Mouse (Mus musculus) midbrain, embryonic 13.5 days (tissue): Measurements from ENCODE around the gene Loxl3. TPM values are rescaled to one million over a fixed set of nuclear protein-coding genes. Genes with fewer than 3 reads are reported as not detected.
A peak's percentile ranks its signal among the peaks of the same experiment; 100 is the strongest.

Experiments used
- ATAC-seq: fragments of 200-750 bp; cut with Nextera tagmentation; 2 replicates; pipeline ENCODE4 v1.8.0; 2017; ENCODE audit warnings: mild to moderate bottlenecking, moderate TSS enrichment, moderate library complexity
- H3K27ac ChIP-seq: fragments of 300-500 bp; sonication (generic); 2 replicates; pipeline ENCODE4 v1.5.1; 2015; ENCODE audit warnings: inconsistent platforms, mild to moderate bottlenecking, moderate library complexity
- H3K27me3 ChIP-seq: fragments of 300-500 bp; sonication (generic); 2 replicates; pipeline ENCODE4 v1.6.1; 2015; ENCODE audit warnings: mild to moderate bottlenecking, inconsistent platforms
- H3K36me3 ChIP-seq: fragments of 300-500 bp; sonication (generic); 2 replicates; pipeline ENCODE4 v1.6.1; 2015; ENCODE audit warnings: mild to moderate bottlenecking, inconsistent platforms
- H3K4me1 ChIP-seq: fragments of 300-500 bp; sonication (generic); replicated peaks from 2 replicates; pipeline ENCODE4 v1.6.1; 2015; ENCODE audit warnings: inconsistent platforms
- H3K4me2 ChIP-seq: fragments of 300-500 bp; sonication (generic); replicated peaks from 2 replicates; pipeline ENCODE4 v1.6.1; 2015; ENCODE audit warnings: moderate library complexity, mild to moderate bottlenecking, inconsistent platforms
- H3K4me3 ChIP-seq: fragments of 300-500 bp; sonication (generic); replicated peaks from 2 replicates; pipeline ENCODE4 v1.5.1; 2015; ENCODE audit warnings: mild to moderate bottlenecking, inconsistent platforms
- H3K9ac ChIP-seq: fragments of 300-500 bp; sonication (generic); replicated peaks from 2 replicates; pipeline ENCODE4 v1.6.1; 2015; ENCODE audit warnings: mild to moderate bottlenecking, inconsistent platforms
- H3K9me3 ChIP-seq: fragments of 300-500 bp; sonication (generic); 2 replicates; pipeline ENCODE4 v1.6.1; 2016; ENCODE audit warnings: mild to moderate bottlenecking, inconsistent platforms
- WGBS: fragments of 180-500 bp; shearing (Covaris S2); methylation state at CpG from one replicate; pipeline ENCODE4 v1.1.7; 2015; 5-methylcytosine and 5-hydroxymethylcytosine counted together
- polyA plus RNA-seq: library from polyadenylated mRNA; unstranded; fragments of >200 nt; fragmentation: Nextera tagmentation; extraction: Ambion mirVana; gene quantifications from 2 replicates; pipeline ENCODE4 v1.2.1, GENCODE M21; 2015

Gene Loxl3
- polyA plus RNA-seq, 1 experiment from 2014 or later, result 6.2 TPM

DNA sequence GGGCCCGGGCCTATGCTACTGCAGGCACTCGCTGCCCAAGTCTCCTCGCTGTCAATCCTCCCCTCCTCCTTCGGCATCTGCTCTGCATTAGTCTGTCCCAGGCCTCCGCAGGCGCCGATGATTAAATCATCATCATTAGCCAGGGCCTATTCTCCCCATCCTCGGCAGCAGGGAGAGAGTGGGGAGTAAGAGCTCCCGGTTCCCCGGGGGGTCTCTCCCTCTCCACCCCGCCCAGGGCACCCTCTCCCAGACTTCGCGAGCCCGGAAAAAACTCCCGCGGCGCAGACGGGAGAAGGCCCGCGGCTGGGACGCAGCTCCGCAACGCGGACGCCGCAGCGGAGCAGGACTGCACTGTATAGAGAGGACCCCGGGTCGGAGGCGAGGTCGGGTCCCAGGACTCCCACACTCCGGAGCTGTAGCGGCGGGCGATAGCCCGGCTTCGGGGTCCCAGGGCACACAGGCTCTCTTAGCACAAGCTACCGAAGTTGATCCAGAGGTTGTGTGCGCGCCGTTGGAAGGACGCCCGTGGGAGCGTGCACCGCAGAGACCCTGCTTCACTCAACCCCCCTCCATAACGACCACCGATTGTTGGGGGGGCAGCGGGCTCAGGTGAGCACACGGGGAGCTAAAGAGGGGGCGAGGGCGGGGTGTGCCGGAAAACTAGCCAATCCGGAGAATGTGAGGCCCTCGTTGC is 43.8 kb downstream of the Loxl3 start, which contains the start of gene Pcgf1:
TSS of gene Pcgf1 (plus strand) at position 240 of the 694 bp plus-strand sequence.
- Histone ChIP-seq H3K4me2 (peak within 1 kb of the TSS; percentile 88), H3K9me3 (no peaks in the 10 kb centered on the region), H3K4me3 (peak within 1 kb of the TSS; percentile 72), H3K36me3 (peaks cover 23% of the 10 kb centered on the region), H3K27ac (peak within 1 kb of the TSS; percentile 91), H3K4me1 (peaks cover 25% of the 10 kb centered on the region), H3K27me3 (peaks cover 54% of the 10 kb centered on the region), H3K9ac (peak within 1 kb of the TSS; percentile 77)
- ATAC-seq, result peak; percentile 87
- WGBS, result under 1% methylated on average over 54 of the region's 54 CpGs

DNA sequence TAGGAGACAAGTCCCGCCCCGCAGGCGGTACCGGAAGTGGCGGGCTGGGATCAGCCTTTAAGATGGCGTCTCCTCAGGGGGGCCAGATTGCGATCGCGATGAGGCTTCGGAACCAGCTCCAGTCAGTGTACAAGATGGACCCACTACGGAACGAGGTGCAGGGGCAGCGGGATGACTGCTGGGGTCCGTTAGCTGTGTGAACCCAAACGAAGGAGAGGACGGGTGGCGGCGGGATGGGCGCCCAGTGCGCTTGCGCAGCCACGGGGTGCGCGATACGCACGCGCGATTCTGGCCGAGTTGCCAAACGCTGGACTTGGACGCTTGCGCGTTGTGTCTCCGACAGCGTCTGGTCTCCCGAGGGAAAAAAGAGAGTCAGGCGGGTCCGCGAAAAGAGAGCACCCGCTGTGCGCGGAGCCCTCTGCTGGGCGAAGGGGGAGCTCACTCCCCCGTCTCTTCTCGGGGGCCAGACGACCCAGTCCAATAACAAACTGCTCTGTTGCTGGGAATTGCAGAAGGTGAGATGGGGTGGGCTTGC is 44.4 kb downstream of the Loxl3 start:
- Histone ChIP-seq H3K4me1 (peaks cover 25% of the 10 kb centered on the region), H3K36me3 (peaks cover 23% of the 10 kb centered on the region), H3K9me3 (no peaks in the 10 kb centered on the region), H3K9ac (peak overlapping the region; percentile 77), H3K4me2 (peak overlapping the region; percentile 82), H3K4me3 (peak overlapping the region; percentile 72), H3K27me3 (peaks cover 54% of the 10 kb centered on the region), H3K27ac (peak overlapping the region; percentile 91)
- ATAC-seq, result peak; percentile 92
- WGBS, result under 1% methylated on average over 46 of the region's 46 CpGs

DNA sequence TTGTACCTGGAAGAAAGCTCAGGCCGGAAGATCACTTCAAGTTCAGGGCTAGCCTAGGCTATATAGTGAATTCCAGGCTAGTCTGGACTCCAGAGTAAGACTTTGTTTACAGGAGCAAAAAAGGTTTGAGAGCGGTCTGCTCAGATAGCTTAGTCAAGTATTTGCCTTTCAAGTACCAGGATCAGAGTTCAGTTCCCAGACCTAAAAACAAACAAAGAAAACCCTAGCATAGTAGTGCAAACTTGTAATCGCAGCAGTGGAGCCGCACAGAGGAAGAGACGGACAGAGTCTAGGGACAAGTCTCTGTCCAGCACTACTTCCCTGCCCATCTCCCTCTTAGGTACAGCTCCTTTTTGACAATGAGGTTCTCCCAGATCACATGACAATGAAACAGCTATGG is 46.2 kb downstream of the Loxl3 start:
- Histone ChIP-seq H3K36me3 (peaks cover 23% of the 10 kb centered on the region), H3K4me3 (no peak overlapping the region), H3K4me2 (no peak overlapping the region), H3K9ac (no peak overlapping the region), H3K4me1 (peaks cover 25% of the 10 kb centered on the region), H3K9me3 (no peaks in the 10 kb centered on the region), H3K27ac (no peak overlapping the region), H3K27me3 (peaks cover 54% of the 10 kb centered on the region)
- WGBS, result 96% methylated on average over 5 of the region's 5 CpGs
- ATAC-seq, result no peak

DNA sequence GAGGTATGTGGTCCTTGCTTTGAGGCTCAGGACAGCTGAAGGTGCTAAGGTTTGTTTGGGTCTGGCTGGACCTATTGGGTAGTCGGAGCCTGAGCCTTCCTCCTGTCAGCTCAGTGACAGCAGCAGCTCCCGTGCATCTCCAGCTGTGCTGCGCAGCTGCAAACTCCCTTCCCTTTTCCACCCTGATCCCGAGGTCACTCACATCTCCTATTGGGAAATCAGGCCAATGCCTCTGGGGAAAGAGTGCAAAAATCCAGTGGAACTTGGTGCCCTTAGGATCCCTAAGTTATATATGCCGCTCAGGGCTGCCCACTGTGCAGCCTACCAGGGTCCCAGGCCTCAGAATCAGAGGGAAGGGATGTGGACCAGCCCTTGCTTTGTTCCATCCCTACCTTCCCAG is 49.5 kb downstream of the Loxl3 start:
- Histone ChIP-seq H3K4me1 (peaks cover 28% of the 10 kb centered on the region), H3K27ac (no peak overlapping the region), H3K4me3 (no peak overlapping the region), H3K9me3 (no peaks in the 10 kb centered on the region), H3K4me2 (no peak overlapping the region), H3K9ac (no peak overlapping the region), H3K27me3 (peaks cover 68% of the 10 kb centered on the region), H3K36me3 (peaks cover 23% of the 10 kb centered on the region)
- WGBS, result 5% methylated on average over 5 of the region's 5 CpGs
- no peak for ATAC-seq

- Histone ChIP-seq H3K36me3 (peaks cover 23% of the 10 kb centered on the region), H3K9ac (no peak overlapping the region), H3K9me3 (no peaks in the 10 kb centered on the region), H3K4me3 (no peak overlapping the region), H3K27me3 (peaks cover 77% of the 10 kb centered on the region), H3K4me1 (peaks cover 20% of the 10 kb centered on the region), H3K27ac (no peak overlapping the region), H3K4me2 (no peak overlapping the region)
- ATAC-seq, result no peak; the same call in 1 of the 2 replicates
- 2% methylated on average over 6 of the region's 6 CpGs for WGBS
Measured at GRCm38 (mm10) chr6:83084477-83084876, 50.5 kb downstream of the Loxl3 start.

DNA sequence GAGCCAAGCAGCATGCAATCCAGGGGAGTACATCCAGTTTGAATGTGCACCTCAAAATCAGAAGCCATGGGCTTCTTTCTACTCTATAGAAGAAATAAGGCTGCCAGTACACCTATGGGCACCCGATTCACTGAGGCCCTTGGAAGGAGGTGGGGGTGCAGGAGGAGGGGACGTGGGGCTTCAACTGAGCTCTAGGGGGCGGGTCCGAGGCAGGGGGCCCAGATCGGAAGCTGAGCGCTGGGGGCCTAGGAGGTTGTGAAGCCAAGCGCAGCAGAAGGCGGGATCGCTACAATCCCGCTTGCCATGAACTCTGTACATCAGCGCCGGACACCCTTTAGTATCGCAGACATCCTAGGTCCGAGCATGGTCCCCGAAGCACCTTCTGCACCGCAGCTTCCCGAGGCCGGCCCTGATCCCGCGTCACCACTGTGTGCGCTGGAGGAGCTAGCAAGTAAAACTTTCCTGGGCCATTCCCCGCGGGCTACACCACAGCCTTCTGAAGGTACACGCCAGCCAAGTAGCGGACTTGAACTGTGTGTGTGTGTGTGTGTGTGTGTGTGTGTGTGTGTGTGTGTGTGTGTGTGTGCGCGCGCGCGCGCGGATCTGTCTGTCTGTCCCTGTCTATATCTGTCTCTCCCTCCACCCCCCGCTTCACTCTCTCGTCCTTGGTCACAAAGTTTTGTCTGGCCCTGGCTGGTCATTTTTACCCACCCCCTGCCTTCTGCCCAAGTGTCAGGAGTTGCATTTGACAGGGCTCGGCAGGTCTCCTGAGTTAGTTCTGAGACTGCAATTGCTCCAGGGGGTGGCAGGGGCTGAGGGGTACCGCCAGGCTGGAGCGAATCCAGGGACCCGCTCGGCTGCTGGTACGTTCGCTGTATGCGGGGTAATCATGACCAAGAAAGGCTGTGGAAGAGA is 52.4 kb downstream of the Loxl3 start, which contains the start of gene Lbx2:
TSS of gene Lbx2 (plus strand) at position 247 of the 915 bp plus-strand sequence.
- no peak for ATAC-seq
- Histone ChIP-seq H3K4me1 (peaks cover 11% of the 10 kb centered on the region), H3K4me3 (peak within 1 kb of the TSS; percentile 16; the same call in 1 of the 2 replicates), H3K9ac (no peak within 1 kb of the TSS), H3K36me3 (peaks cover 9% of the 10 kb centered on the region), H3K4me2 (no peak within 1 kb of the TSS), H3K27ac (no peak within 1 kb of the TSS), H3K9me3 (no peaks in the 10 kb centered on the region), H3K27me3 (peaks cover 94% of the 10 kb centered on the region)
- WGBS, result 3% methylated on average over 42 of the region's 42 CpGs

GRCm38 (mm10) chr6:83087205-83087925 is 53.4 kb downstream of the Loxl3 start:
- peaks cover 94% of the 10 kb centered on the region for H3K27me3 ChIP-seq
- peaks cover 11% of the 10 kb centered on the region for H3K4me1 ChIP-seq
- H3K9me3 ChIP-seq, result no peaks in the 10 kb centered on the region
- no peak for ATAC-seq
- peak overlapping the region; percentile 16 for H3K4me3 ChIP-seq
- no peak overlapping the region for H3K27ac ChIP-seq
- no peak overlapping the region for H3K9ac ChIP-seq
- WGBS, result under 1% methylated on average over 47 of the region's 47 CpGs
- H3K4me2 ChIP-seq, result peak overlapping the region; percentile 27
- peaks cover under 1% of the 10 kb centered on the region; the same call in 1 of the 2 replicates for H3K36me3 ChIP-seq

DNA sequence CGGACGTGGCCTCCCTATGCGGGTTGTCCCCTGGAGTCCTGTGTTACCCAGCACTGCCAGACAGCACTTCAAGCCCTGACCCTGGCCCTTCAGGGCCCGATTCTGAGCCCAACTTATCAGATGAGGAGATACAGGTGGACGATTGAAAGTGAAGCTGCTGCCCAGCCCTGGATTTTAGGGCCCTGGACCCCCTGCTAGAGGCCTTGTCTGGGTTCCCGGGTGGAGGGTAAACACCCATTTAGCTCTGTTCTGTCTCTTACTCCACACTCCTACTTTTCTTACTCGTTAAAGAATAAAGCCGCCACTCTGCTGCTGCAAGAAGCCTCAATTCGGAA is 53.9 kb downstream of the Loxl3 start:
- H3K9ac ChIP-seq, result no peak overlapping the region
- WGBS, result 3% methylated on average over 9 of the region's 9 CpGs
- H3K4me2 ChIP-seq, result peak overlapping the region; percentile 27
- H3K27ac ChIP-seq, result no peak overlapping the region
- H3K4me3 ChIP-seq, result peak overlapping the region; percentile 16; the same call in 1 of the 2 replicates
- H3K36me3 ChIP-seq, result no peaks in the 10 kb centered on the region
- no peak for ATAC-seq
- H3K4me1 ChIP-seq, result peaks cover 11% of the 10 kb centered on the region
- H3K27me3 ChIP-seq, result peaks cover 94% of the 10 kb centered on the region
- no peaks in the 10 kb centered on the region for H3K9me3 ChIP-seq

DNA sequence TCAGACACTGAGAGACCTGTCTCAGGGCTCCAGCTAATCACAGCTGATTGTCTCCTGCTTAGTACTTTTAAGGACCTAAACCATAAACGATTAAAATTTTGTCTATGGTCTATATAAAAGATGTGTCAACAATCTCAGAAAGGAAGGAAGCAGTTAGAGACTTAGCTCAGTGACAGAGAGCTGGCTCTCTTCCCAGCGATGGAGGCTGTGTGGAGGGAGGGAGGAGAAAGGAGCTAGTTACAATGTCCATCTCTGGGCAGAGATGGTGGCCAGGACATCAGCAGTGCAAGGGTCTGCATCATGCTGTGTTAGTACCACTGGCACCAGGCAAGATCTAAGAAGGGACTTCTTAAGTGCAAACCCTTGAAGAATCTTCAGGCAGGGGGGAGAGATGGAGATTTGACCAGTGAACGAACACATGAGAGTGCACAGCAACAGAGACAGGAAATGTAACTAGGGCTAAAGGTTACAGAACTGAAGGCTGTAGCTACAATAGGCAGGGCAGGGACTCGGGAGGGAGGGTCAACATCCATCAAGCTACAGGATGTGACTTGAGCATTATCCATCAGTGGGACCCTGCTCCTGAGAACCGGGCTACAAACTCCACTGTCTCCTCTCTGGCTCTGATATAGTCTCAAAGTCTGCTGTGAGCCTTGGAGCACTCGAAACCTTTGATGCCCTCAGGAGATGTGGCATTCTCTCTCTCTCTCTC is 58.6 kb downstream of the Loxl3 start:
- 54% methylated on average over 6 of the region's 6 CpGs for WGBS
- Histone ChIP-seq H3K9ac (no peak overlapping the region), H3K36me3 (no peaks in the 10 kb centered on the region), H3K4me3 (no peak overlapping the region), H3K4me2 (no peak overlapping the region), H3K27ac (no peak overlapping the region), H3K9me3 (no peaks in the 10 kb centered on the region), H3K27me3 (peaks cover 50% of the 10 kb centered on the region), H3K4me1 (peaks cover 3% of the 10 kb centered on the region)
- no peak for ATAC-seq

- Histone ChIP-seq H3K27me3 (peaks cover 29% of the 10 kb centered on the region), H3K4me2 (no peak overlapping the region), H3K27ac (no peak overlapping the region), H3K9me3 (no peaks in the 10 kb centered on the region), H3K4me1 (peaks cover 2% of the 10 kb centered on the region; the same call in 1 of the 2 replicates), H3K36me3 (no peaks in the 10 kb centered on the region), H3K9ac (no peak overlapping the region), H3K4me3 (no peak overlapping the region)
- 48% methylated on average over 6 of the region's 6 CpGs for WGBS
- no peak for ATAC-seq
Measured at GRCm38 (mm10) chr6:83095968-83096367, 62.0 kb downstream of the Loxl3 start.

DNA sequence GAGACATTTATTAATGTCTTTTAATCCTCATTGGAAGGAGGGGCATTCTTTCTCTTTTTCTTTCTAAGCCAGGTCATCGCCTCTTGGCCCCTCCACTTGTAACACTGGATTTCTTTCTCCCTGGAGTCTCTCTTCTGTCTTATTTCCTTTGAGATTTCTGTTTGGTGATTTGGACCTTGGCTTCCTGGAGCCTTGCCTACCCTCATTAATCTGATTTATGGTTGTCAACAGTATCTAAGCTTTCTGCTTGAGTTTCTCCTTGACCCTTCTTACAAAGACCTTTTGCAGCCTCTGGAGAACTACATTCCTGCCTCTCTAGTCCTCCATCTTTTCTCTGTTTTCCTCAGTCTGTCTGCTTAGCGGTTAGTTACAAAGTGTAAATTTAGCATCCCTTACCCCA is 64.4 kb downstream of the Loxl3 start:
- Histone ChIP-seq H3K4me3 (no peak overlapping the region), H3K27ac (no peak overlapping the region), H3K27me3 (peaks cover 17% of the 10 kb centered on the region), H3K4me2 (no peak overlapping the region), H3K9me3 (no peaks in the 10 kb centered on the region), H3K4me1 (peaks cover 18% of the 10 kb centered on the region), H3K9ac (no peak overlapping the region), H3K36me3 (no peaks in the 10 kb centered on the region)
- no peak for ATAC-seq
- 66% methylated on average over 2 of the region's 2 CpGs for WGBS
